Mouse (Mus musculus): ENCODE measurements around the gene Atg4d.
"Not testable (repeated sequence)": the region's sequence is repeated elsewhere in the genome, so short reads cannot be mapped to it uniquely, and the experiment has no call there.

Atg4d gene

DNA sequence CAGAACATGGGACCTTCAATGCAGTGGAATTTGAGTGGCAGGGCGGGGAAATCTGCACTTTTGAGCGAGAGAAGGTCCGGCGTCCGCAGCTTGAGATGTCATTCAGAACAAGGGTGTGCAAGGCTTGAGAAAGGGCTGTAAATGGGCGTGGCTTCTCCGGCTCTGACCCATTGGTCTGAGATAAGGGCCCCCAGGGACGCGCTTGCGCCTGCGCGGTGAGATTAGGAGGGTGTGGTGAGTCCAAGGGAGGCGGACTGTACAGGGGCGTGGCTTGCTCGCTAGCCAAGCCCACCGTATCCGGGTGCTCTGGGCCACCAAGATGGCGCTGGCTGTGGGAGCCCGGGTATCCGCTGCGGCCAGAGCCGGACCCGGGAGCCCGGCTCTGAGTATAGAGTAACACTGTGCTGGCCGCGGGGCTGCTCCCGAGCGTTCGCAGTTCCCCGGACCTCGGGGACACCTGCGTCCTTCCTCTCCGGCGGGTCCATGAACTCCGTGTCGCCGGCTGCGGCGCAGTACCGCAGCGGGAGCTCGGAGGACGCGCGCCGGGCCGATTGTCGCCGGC, at the start of gene Atg4d:
Gene Atg4d (plus strand): TSS at position 294 of the 562 bp plus-strand sequence.
- DNase-seq, result peak; percentile 100

DNA sequence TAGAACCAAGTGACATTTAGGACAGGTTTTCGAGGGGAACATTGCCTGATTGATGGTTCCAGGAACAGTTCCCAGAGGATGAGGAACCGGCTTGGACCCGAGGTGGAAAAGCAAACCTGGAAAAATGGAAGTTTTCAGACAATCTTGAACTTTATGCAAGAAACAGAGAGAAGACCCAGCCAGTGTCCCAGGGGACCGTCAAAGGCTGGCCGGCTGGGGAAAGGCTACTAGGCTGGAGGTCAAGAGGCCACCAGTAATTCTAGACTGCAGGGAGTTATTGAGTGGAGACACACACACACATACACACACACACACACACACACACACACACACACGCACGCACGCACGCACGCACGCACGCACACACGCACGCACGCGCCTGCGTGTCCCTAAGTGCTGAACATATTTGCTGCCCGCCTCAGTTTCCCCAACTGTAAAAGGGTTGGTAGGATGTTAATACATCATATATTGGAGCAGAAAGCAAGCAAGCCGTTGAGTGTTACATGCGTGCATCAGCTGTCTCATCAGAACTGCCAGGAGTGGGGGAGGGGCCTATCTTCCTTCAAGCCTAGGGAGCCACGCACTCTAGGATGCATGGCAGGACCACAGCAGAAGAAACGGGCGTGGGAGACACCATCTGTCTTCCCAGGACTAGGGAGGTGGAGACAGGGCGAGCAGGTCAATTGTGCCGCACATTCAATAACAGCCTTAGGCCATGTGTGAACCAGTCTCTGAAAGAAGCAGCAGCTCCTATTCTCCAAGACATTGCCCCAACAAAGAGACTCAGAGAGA, 48.8 kb upstream of the Atg4d start:
- no peak for DNase-seq

DNA sequence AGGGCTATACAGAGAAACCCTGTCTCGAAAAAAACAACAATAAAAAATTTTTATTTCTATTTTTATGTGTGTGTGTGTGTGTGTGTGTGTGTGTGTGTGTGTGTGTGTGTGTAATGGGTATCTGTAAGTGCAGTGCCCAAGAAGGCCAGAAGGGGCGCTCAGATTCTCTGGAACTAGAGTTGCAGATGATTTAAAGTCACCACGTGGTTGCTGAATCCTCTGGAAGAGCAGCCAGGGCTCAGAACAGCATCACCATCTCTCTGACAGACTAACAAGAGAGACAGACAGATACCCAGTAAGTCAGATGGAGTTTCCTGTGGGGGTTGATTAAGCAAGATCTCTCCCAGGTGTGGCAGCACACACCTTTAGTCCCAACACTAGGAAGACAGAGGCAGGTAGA, 45.3 kb upstream of the Atg4d start:
- DNase-seq, result no peak

DNA sequence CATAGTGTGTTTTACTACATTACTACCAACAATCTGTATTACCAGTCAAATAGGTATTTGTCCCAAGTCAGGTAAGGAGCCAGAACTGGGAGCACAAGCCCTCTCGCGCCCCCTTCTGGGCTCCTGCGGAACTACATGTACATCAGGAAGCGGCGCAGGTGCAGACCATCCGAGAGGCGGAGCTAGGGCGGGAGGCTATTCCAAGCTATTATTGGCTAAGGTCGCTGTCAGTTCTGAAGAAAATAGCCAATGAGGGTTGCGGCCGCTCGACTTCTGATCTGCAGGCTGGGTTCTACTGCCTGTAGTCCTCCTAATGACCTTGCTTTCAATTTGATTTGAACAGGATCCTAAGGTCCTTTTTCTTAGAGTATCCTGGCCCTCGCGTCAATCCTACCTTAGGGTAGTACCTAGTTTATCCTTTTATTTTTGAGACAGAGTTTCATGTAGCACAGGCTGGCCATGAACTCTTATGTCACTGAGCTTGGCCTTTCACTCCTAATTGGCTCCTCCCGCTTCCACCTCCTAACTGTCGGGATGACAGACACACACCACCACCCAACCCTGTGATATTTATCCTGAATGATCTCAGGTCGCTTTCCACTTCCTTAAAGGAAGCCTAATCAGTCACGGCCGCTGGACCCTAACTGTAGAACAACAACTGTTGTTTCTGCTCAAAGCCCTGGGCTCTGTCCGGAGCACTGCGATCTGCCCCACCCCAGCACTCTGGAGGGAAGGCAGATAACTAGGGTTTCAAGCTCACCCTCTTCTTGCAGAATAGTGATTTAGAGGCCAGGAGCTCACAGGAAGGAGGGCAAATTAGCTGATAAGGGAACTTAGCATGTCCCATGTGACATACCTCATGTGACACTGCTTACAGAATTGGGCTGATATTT, 44.4 kb upstream of the Atg4d start:
- peak; percentile 96 for DNase-seq

DNA sequence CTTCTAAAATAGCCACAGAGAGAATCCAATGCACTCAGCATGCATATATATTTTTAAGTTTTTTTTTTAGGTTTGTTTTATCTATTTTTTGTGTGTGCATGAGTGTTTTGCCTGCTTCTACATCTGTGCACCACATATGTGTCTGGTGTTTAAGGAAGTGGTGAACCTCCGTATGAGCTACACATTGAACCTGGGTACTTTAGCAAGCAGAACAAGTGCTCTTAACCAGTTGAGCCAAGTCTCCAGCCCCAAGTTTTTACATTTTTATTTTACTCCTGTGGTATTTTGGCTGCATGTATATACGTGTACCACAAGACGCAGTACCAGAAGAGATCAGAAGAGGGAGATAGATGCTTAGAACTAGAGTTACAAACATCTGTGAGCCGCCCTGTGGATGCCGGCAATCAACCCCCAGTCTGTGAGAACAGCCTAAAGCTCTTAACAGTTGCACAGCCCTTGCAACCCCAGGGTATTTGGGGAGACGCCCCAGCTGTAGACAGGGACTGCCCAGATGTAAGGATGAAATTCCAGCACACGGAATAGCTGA, 43.6 kb upstream of the Atg4d start:
- DNase-seq, result no peak

DNA sequence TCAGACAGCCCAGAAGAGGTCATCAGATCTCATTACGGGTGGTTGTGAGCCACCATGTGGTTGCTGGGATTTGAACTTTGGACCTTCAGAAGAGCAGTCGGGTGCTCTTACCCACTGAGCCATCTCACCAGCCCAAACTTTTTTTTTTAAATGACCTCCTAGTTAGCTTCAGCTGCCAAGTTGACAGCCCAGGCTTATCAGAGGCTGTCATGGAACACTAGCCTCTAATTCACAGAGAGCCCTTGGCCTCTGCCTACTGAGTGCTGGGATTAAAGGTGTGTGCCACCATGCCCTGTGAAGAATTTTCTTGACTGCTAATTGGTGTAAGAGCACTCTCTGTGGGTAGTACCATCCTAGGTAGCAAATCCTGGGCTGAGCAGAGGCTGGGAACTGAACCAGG, 41.6 kb upstream of the Atg4d start:
- DNase-seq, result not testable (repeated sequence)

DNA sequence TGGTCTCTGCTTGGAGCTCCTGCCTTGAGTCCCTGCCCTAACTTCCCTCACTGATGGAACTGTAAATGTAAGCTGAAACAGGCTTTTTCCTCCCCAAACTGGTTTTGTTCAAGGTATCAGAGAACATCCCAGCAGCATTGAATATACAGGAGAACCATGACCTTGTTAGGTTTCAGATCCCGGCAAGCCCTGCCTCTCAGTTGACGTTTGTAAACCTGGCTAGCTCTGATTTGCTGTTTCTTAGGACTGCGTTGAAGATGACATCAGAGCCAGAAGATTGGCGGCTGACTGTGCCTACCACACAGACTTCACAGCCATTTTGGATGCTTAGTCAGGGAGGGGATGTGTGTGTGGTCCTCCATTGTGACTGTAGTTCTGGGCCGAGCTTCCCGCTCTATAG, 41.2 kb upstream of the Atg4d start:
- DNase-seq, result no peak

DNA sequence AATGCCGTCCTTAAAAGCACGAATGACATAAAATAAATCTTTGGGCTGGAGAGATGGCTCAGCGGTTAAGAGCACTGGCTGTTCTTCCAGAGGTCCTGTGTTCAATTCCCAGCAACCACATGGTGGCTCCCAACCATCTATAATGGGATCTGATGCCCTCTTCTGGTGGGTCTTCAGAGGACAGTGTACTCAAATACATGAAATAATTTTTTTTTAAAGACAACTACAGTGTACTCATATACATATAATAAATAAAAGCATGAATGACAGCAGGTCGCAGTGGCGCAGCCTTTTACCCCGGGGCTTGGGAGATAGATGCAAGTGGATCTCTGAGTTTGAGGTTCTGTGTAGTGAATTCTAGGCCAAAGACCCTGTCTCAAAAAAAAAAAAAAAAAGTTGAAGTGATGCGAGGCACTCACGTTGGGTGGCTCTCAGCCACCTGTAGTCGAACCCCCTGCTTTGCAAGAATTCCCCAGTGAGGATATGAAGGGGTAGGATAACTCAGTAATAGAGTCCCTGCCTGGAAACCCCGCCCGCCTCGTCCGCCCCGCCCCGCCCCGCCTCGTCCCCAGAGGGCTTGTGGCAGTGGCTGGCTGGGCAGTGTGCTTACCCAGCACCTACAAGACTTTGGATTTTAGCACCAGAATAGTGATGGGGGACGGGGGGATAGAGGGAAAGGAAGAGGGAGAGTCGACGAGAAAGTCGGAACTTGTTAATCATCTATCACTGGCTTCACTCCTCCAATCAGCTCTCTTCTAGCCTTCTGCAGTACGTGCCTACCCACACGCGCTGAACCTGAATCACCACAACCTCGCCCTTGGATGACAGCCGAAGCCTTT, 40.3 kb upstream of the Atg4d start:
- no peak for DNase-seq

DNA sequence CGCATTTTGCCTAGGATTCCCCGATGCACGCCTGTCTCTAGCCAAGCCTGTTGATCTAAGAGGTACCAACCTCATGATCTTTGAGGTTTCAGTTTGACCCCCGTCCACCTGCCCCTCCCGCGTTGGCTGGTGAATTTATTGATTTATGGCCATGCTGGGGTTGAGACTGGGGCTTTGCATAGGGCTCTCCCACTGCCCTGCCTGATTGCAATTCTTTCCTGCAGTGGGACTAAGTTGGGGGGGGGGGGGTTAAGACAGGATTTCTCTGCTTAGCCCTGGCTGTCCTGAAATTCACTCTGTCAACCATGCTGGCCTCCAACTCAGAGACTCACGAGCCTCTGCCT, 39.7 kb upstream of the Atg4d start:
- no peak for DNase-seq

DNA sequence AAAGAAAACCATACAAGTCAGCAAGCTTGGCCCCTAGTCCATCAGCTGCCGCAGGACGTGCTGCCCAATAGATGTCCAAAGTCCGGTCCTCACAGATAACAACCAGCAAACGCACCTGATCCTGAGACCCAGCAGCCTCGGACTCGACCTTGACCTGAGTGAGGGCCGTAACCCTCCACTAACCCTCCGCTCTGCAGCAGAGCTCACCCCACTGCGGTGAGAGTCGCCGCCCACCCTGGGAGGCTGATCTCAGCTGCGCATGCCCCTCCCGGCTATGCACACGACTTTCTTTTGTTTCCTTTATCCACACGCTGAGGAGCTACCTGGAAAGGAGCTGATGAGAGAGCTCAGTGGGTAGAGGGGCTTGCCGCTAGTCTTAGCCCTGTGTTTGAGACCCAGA, 37.8 kb upstream of the Atg4d start:
- DNase-seq, result no peak

DNA sequence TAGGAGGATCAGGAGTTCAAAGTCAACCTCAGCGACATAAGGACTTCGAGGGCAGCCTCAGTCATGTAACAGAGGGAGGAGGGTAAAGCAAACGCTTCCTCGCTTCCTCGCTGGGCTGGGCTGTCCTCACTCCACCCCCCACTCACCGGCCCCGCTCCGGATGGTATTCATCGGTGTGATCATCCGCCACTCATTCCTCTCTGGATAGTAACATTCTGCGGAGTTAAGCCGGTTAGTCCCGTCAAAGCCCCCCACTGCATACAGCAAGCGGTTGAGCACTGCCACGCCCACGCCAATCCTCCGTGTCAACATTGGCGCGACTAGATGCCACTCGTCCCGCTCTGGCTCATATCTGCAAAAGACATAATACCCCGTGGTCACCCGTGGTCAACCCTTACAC, 33.5 kb upstream of the Atg4d start:
- DNase-seq, result no peak

DNA sequence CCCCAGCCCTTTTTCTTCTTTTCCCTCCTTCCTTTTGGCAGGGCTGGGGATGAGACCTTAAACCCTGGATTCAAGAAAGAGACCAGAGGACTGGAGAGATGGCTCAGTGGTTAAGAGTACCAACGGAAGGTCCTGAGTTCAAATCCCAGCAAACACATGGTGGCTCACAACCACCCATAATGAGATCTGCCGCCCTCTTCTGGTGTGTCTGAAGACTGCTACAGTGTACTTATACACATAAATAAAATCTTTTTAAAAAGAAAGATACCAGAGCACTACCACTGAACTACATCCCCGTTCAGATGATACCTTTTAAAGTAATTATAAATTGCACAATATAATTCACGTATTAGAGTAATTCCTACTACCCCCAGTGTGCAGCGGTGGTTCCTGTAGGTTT, 32.2 kb upstream of the Atg4d start:
- no peak for DNase-seq

DNA sequence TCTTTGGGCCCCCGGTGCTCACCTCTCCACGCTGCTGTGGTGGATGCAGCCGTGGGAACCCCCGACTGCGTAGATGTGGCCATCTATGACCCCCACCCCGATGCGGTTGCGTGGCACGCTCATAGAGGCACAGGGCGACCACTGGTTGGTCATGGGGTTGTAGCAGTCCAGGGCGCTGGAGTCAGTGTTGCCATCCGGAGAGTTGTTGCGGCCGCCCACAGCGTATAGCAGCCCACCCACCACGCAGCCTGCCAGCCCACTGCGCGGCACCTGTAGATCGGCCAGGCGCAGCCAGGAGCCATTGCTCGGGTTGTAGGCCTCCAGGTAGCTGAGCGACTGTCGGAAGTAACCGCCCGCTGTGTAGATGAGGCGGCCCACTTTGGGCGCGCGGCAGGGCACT, 31.7 kb upstream of the Atg4d start:
- DNase-seq, result no peak

DNA sequence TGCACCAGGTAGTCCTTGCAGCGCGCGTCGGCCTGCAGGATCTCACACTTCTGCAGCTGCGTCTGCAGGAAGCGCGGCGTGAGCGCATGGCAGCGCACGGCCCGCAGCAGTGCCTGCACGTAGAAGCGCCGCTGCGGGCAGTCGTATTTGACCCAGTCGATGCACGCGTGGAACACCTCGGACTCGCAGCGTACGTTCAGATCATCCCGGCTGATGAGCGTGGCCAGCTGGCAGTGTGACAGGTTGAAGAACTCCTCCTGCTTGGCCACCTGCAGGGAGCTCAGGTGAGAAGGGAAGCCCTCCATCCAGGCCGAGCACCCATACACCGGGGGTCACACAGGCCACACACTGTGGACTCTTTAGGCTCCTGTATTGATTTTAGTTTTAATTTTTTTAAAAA, 31.3 kb upstream of the Atg4d start:
- no peak for DNase-seq

DNA sequence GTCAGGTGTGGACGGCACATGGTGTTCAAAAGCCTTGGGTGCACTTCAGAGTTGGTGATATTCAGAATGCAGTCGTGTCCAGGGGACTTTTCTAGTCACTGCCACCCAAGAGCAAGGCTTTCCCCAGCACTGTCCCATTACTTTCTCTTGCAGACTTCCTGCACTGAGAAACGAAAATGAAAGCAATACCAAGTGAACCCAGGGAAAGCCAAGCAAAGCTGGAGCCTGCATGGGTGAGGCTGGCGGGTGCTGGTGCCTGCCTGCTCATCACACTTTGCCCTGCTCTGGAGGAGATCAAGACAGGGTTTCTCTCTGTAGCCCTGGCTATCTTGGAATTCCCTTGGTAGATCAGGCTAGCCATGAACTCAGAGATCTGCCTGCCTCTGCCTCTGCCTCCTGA, 29.8 kb upstream of the Atg4d start:
- DNase-seq, result no peak

DNA sequence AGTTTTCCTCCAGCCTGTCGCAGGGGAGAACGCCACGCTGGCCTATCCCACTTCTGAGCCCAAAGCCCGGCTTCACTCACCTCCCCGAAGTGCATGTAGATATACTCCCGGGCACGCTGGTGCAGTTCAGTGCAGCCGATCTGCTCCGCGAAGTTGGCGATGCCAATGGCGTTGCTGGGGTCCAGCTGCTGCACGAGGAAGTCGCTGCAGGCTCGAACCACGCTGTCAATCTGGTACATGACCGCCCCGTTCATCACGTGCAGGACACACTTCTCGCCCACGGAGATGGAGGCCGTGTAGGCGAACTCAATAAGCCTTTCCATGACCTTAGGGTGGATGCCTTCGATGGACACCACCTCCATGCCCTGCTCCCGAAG, 28.1 kb upstream of the Atg4d start:
- no peak for DNase-seq

DNA sequence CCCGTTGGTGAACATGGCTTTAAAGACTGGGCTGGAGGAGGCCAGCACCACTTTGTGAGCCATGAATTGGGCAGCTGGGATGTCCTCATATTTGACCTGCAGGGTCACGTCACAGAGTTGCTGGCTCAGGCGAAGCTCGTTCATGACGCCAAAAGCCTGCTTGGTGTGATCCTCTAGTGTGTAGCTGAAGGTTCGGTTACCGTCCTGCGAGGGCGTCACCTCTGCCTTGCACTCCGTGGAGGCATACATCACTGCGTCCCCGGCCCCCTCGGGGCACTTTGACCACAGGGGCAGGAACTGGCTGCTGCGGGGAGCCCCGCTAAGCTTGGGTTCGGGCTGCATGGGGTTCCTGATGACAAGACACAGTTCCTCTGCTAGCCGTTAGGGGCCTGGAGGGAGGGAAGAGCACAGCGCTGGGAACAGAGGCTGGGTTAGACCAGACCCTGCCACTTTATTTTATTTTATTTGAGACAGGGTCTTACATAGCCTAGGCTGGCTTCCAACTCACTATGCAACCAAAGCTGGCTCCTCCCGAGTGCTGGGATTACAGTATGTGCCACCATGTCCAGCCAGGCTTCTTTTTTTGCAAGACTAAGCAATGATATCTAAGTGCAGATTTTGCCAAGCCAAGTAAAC, 27.6 kb upstream of the Atg4d start:
- peak; percentile 68 for DNase-seq

DNA sequence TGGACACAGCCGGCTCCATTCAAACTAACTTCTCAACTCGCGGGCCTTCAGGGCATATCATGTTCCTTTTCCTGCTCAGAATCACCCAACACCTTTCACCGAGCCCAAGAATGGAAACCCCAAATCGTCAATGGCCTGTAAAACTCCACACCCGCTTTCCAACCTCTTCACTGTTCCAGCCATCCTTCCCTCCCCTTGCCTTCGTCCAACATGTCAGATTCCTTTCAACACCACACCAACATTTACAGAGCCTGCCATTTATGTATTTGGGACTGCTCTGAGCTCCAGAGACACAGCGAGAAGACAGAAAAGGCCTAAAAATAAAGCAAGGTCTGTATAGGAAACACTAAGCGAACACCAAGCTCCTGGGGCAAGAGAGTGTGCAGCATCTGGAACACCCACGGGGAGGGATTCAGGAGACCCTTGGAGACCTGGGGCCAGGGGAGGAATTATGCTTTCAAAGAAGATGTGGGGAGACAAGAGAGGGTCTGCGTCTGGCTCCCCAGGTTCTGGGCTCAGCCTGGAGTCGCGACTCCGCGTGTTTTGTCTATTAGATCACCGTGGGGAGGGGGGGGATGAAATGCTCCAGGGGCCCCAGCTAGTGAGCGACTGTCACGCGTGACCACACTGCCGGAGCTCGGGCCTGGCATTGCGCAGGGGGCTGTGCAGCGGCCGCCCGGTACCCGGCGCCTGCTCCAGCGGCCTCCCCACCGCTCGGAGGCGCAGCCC, 26.9 kb upstream of the Atg4d start:
- no peak for DNase-seq

DNA sequence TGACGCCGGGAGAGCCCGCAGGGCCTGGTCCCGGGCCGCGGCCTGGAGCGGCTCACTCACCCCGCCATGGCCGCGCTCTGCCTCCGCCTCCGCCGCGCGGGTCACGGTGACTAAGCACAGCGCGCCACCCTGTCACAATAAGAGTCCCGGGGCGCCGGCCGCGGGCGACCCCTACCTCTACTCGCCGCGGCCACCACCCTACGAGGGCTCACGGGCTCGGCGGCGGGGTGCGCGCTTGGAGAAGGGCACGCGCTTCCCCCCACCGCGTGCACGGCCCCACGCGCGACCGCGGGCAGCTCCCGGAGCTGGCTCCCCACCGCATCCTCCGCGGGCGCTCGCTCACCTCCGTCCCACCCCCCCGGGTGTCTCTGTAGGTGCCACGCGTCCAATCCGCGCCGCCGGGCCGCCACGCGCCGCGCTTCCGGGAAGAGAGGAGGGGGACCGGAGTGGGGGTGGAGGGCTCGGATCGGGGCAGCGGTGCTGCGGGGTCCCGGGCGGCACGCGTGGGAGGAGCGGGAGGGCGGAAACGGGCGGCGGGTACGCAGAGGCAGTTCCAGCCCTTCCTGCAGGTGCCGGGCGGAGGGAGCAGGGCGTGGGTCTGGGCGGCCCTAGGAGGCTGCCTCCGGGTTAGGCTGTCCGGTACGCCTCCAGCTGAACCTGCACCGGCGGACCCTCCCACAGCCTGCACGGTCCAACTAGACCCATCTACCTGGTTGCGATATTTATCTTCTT, 26.2 kb upstream of the Atg4d start, which contains the start of gene Keap1:
Gene Keap1 (minus strand): TSS at position 629 of the 732 bp plus-strand sequence.
- peak; percentile 82 for DNase-seq

DNA sequence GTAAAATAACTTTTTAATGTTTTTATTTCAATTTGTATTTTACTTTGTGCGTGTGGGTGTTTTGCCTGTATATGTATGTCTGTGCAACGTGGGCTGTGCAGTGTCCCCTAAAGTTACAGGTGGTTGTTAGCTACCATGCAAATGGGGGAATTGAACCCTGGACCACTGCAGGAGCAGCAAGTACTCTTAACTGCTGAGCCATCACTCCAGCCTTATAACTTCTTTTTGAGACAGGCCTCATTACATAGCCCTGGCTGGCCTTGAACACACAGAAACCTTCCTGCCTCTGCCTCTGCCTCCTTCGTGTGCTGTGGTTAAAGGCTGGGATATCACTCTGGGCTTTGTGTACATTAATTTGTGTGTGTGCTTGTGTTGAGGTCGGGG, 25.6 kb upstream of the Atg4d start:
- DNase-seq, result no peak

DNA sequence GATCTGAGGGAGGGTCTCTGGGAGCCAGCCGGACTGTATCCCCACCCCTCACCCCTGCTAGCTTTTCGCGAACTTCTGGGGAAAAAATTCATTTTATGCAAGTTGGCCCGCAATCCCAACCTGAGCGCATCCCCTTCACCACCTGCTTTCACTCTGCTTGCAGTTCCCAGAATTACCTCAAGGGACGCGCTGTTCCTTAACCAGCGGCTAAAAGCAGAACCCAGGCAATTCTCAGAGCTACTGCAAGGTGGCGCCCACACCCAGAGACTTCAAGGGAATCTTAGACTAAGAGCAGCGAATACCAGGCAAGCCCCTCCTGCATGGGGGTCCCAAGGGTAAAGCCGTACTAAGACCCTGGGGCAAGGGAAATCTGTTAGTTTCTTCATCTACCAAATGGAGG, 23.8 kb upstream of the Atg4d start:
- peak; percentile 78 for DNase-seq

Data from cerebellum, adult 11-12 months (tissue).